Mouse (Mus musculus) spleen, postnatal 14 days (tissue): ENCODE results near the gene Get4.

ENCODE experiments used
- DNase-seq, 2 experiments: peaks; one replicate each; pipeline ENCODE4 v3.0.0; 2021 to 2022; ENCODE audit warnings: low spot score in 2 of 2

Get4 gene

GRCm38 (mm10) chr5:139252081-139252909, at the start of gene Get4:
Get4 (plus strand) TSS chr5:139252324.
- DNase-seq: peak; percentile 94 to 96

- no peak for DNase-seq
These were observed 48.8 kb upstream of the Get4 start for GRCm38 (mm10) chr5:139203312-139203711.

DNA sequence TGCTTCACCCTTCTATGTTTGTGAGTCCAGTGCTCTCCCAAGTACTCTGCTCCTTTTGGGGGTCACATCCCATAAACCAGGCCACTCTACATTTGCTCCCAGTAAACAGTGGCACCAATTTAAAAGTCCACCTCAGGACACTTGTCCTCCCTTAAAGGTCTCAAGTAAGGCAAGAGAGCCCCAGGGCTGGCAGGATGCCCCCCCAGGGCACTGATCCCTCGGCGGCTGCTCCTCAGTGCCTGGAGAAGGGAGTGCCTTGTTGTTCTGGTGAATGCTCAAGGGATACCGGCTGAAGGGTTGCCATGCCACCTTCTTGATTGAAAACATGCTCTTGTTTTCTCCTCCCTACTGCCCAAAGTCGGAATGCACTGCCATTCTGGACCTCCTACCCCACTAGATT, 46.0 kb upstream of the Get4 start:
- no peak for DNase-seq

DNA sequence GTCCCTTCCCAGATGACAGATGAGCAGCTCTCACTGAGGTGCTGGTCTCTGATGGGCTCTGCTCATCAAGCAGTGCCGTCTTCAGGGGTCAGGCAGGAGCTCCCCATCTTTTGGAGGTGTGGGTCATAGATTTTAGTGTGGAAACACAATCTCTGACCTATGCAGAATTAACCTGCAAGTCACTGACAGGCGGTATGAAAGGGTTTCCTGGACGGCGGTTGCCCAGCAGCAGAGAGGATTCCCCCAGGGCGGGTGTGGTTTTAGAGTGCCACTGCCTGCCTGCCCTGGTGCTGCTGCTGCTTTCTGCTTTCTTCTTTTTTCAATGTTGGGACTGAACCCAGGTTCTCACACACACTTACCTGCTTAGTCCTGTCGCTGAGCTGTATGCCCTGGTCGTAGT, 45.6 kb upstream of the Get4 start:
- DNase-seq: peak in 1 of 2 experiments; percentile 16

DNA sequence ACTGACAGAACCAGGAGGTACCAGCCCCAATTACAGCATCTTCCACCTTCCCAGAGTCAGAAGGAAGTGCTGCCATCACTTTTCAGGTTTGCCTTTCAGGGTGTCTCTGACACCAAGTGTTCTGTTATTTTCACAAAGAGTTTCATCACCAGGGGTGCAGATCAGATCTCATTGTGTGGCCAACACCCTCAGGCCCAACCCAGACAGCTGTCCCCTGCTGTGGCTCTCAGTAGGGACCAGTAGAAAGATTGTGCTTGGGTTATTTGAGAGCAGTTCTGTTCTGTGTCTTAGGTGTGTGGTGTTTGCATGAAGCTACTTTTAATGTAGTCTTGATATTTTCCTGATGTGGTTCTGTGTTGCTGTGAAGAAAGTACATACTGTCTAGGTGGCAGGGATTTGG, 43.9 kb upstream of the Get4 start:
- DNase-seq: no peak

GRCm38 (mm10) chr5:139208871-139209684, 43.0 kb upstream of the Get4 start:
- no peak for DNase-seq

GRCm38 (mm10) chr5:139209685-139210026, 42.5 kb upstream of the Get4 start:
- DNase-seq: no peak

DNA sequence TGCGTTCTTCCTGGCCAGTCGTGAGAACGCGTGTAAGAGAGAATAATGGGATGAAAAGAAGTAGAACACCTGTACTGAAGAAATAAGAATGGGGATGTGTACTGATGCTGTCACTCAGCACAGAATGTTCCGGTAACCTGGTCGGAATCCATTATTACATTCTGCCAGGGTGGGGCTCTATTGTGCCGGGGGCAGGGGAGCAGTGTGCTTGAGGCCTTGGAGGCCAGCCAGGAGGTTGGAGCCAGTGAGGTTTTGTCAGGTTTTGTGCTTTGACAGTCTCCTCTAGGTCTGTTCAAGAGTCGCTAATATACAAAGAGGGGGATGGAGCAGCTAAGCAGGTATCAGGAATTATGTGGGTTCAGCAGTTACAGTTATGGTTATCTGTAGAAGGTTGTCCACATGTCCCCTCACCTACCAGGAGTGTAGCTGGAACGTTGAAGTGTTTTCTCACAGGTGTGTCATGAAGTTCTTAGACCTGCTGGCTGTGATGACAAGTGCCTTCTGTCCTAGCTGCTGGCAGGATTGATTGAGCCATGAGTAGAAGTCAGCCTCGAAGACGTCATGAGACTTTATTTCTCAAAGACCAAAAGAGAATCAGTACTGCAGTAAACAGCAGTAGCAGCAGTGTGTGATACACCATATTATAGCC, 40.3 kb upstream of the Get4 start:
- DNase-seq: no peak

DNA sequence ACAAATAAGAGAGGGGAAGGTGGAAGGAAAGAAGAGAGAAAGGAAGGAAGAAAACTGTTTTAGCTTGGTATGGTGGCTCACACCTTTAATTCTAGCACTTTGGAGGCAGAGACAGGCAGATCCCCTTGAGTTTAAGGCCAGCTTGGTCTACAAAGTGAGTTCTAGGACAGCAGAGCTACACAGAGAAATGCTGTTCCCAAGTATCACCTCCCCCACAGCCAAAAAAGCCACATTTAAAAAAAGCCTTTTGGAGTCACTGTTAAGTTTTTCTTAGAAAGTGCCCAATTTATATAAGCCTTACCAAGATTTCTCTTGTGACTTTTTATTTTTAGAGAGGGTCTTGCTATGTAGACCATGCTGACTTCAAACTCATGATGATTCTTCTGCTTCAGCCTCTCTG, 37.8 kb upstream of the Get4 start:
- DNase-seq: no peak

DNA sequence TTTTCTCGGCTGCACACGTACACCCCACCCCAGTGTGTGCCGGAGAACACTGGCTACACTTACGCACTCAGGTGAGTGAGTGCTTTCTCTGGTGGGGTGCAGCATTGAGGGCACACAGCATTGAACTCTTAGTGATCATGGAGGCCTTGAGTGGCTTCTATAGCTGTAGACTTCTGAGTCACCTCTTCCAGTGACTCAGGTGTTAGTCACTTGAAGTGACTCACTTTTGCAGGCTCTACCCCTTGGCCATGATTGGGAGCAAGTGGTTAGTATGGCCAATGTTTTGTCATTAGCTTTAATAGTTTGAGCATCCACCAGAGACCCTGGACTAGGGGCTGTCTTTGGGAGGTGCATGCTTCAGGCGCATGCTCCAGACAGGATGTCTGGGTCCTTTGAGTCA, 36.9 kb upstream of the Get4 start:
- no peak for DNase-seq

DNA sequence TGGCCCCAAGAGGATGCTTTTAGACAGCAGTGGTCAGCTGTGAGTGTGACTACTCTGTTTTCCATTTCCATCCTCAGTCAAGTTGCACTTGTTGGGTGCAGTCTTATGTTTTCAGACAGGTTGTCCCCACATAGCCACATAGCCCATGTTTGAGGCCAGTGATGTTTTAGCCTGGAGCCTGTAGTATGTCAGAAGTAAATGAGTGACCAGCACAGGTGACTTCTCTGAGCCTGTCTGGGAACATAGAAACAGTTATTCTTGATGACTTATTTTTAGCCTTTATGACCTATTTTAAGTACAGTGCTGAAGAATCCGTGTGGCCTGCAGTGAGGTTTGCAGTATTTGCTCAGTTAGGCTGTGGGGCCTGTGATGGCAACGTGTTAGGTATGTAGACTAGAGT, 36.0 kb upstream of the Get4 start:
- no peak for DNase-seq

GRCm38 (mm10) chr5:139216774-139217173, 35.4 kb upstream of the Get4 start:
- DNase-seq: no peak

- no peak for DNase-seq
These were observed 32.1 kb upstream of the Get4 start for GRCm38 (mm10) chr5:139220006-139220515.

DNA sequence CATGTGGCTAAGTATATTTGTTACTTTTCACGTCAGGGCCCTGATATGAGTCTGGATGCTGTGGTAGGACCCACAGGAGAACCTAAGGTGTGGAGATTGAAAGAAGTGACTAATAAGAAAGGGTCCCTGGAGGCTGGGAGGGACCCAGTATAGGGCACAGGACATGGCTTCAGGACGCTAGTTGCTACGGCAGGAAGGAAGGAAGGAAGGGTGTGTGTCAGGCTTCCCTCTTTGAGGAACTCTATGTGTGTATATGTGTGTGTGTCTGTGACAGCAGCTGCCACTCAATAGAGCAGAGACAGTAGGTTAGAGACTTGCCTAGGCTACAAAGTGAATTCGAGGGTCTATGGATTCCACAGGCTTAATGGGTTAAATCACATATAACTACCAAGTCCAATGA, 31.5 kb upstream of the Get4 start:
- no peak for DNase-seq

DNA sequence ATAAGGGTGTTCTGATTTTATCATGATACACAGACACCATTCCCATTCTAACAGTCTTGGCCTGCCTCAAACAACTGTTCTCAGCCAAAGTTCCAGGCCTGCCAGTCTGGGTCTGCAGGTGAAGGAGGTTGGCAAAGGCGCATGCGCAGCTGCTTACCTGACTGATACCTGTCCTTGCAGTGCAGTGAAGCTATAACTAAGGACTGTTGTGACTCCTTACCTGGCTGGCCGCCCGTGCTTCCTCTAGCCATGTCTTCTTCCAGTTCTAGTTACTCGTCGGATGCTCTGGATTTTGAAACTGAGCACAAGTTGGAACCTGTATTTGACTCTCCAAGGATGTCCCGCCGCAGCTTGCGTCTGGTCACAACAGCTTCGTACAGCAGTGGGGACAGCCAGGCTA, 28.8 kb upstream of the Get4 start:
- DNase-seq: no peak

- no peak for DNase-seq
These were observed 24.9 kb upstream of the Get4 start for GRCm38 (mm10) chr5:139227236-139227635.

DNA sequence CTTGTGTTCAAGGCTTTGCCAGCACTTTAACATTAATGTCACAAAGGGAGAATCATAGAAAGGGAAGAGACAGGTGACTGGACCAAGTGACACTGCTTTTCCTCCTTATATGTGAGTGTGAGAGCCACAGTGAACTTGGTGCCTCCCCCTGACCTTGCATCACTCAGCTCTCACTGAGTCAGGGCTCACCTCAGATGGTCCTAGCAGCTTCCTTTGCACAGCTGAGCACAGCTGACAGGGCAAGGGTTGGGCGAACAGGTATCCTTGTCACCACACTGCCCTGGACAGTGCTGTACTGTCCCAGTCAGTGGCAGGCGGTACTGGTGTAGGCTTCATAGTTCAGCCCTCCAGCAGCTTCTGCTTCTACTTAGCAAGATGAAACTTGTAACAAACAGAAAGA, 24.5 kb upstream of the Get4 start:
- DNase-seq: no peak

- DNase-seq: no peak
These were observed 23.8 kb upstream of the Get4 start for GRCm38 (mm10) chr5:139228318-139228717.

GRCm38 (mm10) chr5:139229716-139230115, 22.4 kb upstream of the Get4 start:
- no peak for DNase-seq

- DNase-seq: no peak
These were observed 20.0 kb upstream of the Get4 start for GRCm38 (mm10) chr5:139232083-139232482.

GRCm38 (mm10) chr5:139234423-139234822, 17.7 kb upstream of the Get4 start:
- no peak for DNase-seq

GRCm38 (mm10) chr5:139237436-139237835, 14.7 kb upstream of the Get4 start:
- no peak for DNase-seq
